Mouse (Mus musculus): ENCODE data around the gene Jmjd8. TPM values are rescaled to one million over a fixed set of nuclear protein-coding genes. Genes with fewer than 3 reads are reported as not detected.

Gene Jmjd8
- polyA plus RNA-seq, 1 experiment from 2014 or later = 56.9 TPM

DNA sequence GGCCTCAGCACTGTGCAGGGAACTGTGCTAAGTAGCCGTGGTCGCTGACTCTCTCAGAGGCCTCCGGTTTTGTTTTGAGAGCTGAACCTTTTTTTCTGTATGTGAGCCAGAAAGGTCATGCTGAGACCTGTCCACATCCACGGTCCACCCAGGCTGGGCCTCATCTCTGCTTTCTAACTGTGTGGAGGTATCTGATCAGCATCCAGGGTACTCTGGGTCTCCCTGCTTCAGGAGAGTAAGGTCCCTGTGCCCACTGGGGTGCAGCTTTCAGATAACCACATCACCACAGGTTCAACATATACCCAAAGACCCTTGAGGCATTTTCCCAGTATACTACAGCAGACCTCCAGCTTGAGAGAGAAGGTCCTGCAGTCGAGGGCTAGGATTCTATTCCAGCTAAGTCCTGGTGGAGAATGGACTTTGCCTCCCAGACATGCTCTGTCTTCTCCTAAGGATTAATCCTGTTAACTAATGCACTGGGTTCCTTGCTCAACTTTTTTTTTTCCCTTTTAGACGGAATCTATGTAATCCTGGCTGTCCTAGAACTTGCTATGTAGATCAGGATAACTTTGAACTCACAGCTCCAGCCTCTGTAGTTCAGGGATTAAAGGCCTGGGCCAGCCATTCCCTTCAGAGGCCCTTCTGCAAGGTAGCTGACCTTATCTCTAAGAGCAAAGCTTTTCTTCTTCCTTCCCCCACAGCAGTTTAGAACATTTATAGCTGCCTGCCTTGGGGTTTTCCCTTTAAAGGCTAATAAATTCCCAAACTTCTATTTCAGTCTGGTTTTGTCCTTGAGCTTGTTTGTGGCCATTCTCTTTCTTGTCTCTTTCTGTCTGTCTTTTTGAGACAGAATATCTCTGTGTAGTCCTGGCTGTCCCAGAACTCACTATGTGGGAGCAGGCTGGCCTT lies 33.3 kb downstream of the Jmjd8 start:
- Histone ChIP-seq H3K36me3 (ENCODE audit: control insufficient read depth, insufficient read depth, low read length) (no peaks in the 10 kb centered on the region), H3K4me1 (ENCODE audit: control insufficient read depth, insufficient read depth, low read length) (peaks cover 11% of the 10 kb centered on the region), H3K9ac (ENCODE audit: low read length) (peak overlapping the region; percentile 82), H3K4me2 (ENCODE audit: low read length) (peak overlapping the region; percentile 84), H3K27ac (ENCODE audit: low read depth, low read length) (peak overlapping the region; percentile 79), H3K9me3 (replicated peaks; ENCODE audit: control insufficient read depth, low read length) (no peaks in the 10 kb centered on the region), H3K4me3 (ENCODE audit: low read depth, low read length) (peak overlapping the region; percentile 60), H3K27me3 (replicated peaks; ENCODE audit: control insufficient read depth, insufficient read depth, low read length) (no peaks in the 10 kb centered on the region)
- WGBS = 10% methylated on average over 6 of the region's 6 CpGs
- DNase-seq (ENCODE audit: low spot score) = no peak
- ATAC-seq = peak; percentile 19; the same call in 1 of the 2 replicates

DNA sequence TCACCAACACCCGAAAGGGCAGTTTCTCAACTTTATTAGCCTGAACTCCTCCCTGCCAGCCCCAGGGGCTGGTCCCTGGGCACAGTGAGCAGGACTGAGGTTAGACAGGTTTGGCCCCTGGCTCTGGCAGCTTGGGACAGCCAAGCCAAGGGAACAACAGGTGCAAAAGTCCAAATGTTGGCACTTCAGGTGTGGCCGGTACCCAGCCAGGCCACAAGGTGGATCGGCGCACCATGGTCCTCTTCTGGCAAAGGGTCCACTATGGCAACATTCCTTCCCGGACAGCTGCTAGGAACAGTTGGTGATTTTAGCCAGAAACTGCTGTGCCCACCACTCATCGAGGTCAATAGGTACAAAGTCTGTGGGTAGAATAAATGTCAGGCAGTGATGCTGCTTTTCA lies 35.0 kb downstream of the Jmjd8 start:
- no peaks in the 10 kb centered on the region for H3K9me3 ChIP-seq (replicated peaks; ENCODE audit: control insufficient read depth, low read length)
- 92% methylated on average over 6 of the region's 6 CpGs for WGBS
- H3K9ac ChIP-seq (ENCODE audit: low read length) = no peak overlapping the region
- no peak for DNase-seq (ENCODE audit: low spot score)
- ATAC-seq = no peak
- H3K27me3 ChIP-seq (replicated peaks; ENCODE audit: control insufficient read depth, insufficient read depth, low read length) = no peaks in the 10 kb centered on the region
- no peak overlapping the region for H3K4me2 ChIP-seq (ENCODE audit: low read length)
- peaks cover 17% of the 10 kb centered on the region for H3K4me1 ChIP-seq (ENCODE audit: control insufficient read depth, insufficient read depth, low read length)
- H3K4me3 ChIP-seq (ENCODE audit: low read depth, low read length) = no peak overlapping the region
- H3K36me3 ChIP-seq (ENCODE audit: control insufficient read depth, insufficient read depth, low read length) = no peaks in the 10 kb centered on the region
- H3K27ac ChIP-seq (ENCODE audit: low read depth, low read length) = no peak overlapping the region

DNA sequence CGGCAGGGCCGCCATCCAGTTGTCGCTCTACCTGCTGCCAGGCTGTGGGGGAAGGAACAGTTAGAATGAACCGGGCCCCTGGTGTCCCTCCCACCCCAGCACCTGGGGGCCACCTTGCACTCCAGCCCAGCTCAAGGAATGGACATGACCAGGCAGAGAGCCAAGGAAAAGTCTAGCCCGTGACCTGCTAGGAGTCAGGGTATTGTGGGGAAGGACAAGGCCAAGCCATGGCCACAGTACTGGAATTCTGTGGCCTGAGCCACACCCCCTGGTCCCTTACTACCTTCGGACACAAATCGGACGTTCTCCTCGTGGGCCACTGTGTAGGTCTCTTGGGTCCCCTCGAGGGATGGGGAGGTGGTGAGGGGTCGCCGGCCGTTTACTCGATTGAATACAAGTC lies 35.6 kb downstream of the Jmjd8 start:
- Histone ChIP-seq H3K4me2 (ENCODE audit: low read length) (no peak overlapping the region), H3K9me3 (replicated peaks; ENCODE audit: control insufficient read depth, low read length) (no peaks in the 10 kb centered on the region), H3K27me3 (replicated peaks; ENCODE audit: control insufficient read depth, insufficient read depth, low read length) (no peaks in the 10 kb centered on the region), H3K27ac (ENCODE audit: low read depth, low read length) (no peak overlapping the region), H3K4me1 (ENCODE audit: control insufficient read depth, insufficient read depth, low read length) (peaks cover 17% of the 10 kb centered on the region), H3K9ac (ENCODE audit: low read length) (no peak overlapping the region), H3K4me3 (ENCODE audit: low read depth, low read length) (no peak overlapping the region), H3K36me3 (ENCODE audit: control insufficient read depth, insufficient read depth, low read length) (no peaks in the 10 kb centered on the region)
- ATAC-seq = no peak
- DNase-seq (ENCODE audit: low spot score) = no peak
- 93% methylated on average over 14 of the region's 14 CpGs for WGBS

DNA sequence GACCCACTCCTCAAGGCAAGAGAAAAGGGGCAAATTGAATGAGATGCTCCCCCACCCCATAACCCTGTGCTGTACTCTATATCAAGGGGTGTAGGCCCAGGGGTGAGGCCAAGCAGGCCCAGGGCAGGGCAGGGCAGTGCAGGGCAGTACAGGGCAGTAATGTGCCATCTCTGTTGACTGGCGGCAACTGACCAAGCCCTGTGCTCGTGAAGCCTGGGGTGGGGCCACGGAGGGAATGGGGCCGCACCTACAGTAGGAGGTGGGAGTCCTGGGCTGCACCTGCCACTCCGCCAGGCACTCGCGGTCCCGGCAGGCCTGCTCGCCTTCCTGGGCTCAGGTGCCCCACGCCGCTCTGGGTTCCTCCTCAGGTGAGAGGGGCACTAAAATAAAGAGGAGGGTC lies 36.6 kb downstream of the Jmjd8 start:
- WGBS = 90% methylated on average over 11 of the region's 11 CpGs
- H3K27me3 ChIP-seq (replicated peaks; ENCODE audit: control insufficient read depth, insufficient read depth, low read length) = no peaks in the 10 kb centered on the region
- H3K9me3 ChIP-seq (replicated peaks; ENCODE audit: control insufficient read depth, low read length) = no peaks in the 10 kb centered on the region
- H3K4me3 ChIP-seq (ENCODE audit: low read depth, low read length) = no peak overlapping the region
- H3K36me3 ChIP-seq (ENCODE audit: control insufficient read depth, insufficient read depth, low read length) = no peaks in the 10 kb centered on the region
- H3K4me2 ChIP-seq (ENCODE audit: low read length) = no peak overlapping the region
- ATAC-seq = no peak
- DNase-seq (ENCODE audit: low spot score) = no peak
- peaks cover 16% of the 10 kb centered on the region for H3K4me1 ChIP-seq (ENCODE audit: control insufficient read depth, insufficient read depth, low read length)
- no peak overlapping the region for H3K27ac ChIP-seq (ENCODE audit: low read depth, low read length)
- no peak overlapping the region for H3K9ac ChIP-seq (ENCODE audit: low read length)

DNA sequence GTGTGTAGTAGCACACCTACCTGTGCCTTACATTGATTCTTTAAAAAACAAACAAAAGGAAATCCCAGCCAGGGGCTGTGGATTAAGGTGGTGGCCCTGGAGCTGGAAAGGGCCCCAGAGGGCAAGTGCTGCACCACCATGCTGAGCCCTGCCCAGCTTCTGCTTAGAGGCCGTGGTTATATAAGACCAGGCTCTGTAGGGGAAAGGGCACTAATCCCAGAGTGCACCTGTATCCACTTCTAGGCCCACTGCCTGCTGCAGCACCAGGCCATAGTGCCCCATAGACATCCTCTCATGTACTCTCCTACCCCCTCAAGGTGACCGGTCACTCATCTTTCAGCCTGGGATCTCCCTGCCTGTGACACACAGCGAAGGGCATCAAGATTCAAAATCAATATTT lies 37.5 kb downstream of the Jmjd8 start:
- Histone ChIP-seq H3K9ac (ENCODE audit: low read length) (no peak overlapping the region), H3K27ac (ENCODE audit: low read depth, low read length) (no peak overlapping the region), H3K4me1 (ENCODE audit: control insufficient read depth, insufficient read depth, low read length) (peaks cover 10% of the 10 kb centered on the region; the same call in 1 of the 2 replicates), H3K27me3 (replicated peaks; ENCODE audit: control insufficient read depth, insufficient read depth, low read length) (no peaks in the 10 kb centered on the region), H3K4me2 (ENCODE audit: low read length) (no peak overlapping the region), H3K36me3 (ENCODE audit: control insufficient read depth, insufficient read depth, low read length) (no peaks in the 10 kb centered on the region), H3K9me3 (replicated peaks; ENCODE audit: control insufficient read depth, low read length) (no peaks in the 10 kb centered on the region), H3K4me3 (ENCODE audit: low read depth, low read length) (no peak overlapping the region)
- WGBS = 88% methylated on average over 3 of the region's 3 CpGs
- ATAC-seq (no peak), DNase-seq (ENCODE audit: low spot score) (no peak)

DNA sequence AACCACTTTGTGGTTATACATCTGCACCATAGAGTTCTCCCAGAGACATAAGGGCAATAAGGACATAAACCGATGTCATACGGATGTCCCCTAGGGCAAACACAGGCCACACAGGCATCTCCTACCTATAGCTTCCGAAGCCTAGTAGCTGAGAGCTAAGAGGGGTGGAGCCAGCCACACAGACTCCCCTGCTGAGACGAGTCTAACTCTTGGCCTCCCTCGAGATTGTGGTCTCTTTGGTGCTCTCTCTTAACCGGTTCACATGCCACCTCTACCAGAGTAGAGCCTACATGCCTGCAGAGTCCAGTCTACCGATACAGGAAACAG lies 38.8 kb downstream of the Jmjd8 start:
- peak overlapping the region; percentile 69 for H3K9ac ChIP-seq (ENCODE audit: low read length)
- ATAC-seq (no peak), DNase-seq (ENCODE audit: low spot score) (no peak)
- H3K4me1 ChIP-seq (ENCODE audit: control insufficient read depth, insufficient read depth, low read length) = peaks cover 6% of the 10 kb centered on the region; the same call in 1 of the 2 replicates
- H3K4me2 ChIP-seq (ENCODE audit: low read length) = peak overlapping the region; percentile 99
- H3K4me3 ChIP-seq (ENCODE audit: low read depth, low read length) = peak overlapping the region; percentile 62
- H3K9me3 ChIP-seq (replicated peaks; ENCODE audit: control insufficient read depth, low read length) = no peaks in the 10 kb centered on the region
- H3K27ac ChIP-seq (ENCODE audit: low read depth, low read length) = no peak overlapping the region
- H3K36me3 ChIP-seq (ENCODE audit: control insufficient read depth, insufficient read depth, low read length) = no peaks in the 10 kb centered on the region
- WGBS = 13% methylated on average over 7 of the region's 7 CpGs
- H3K27me3 ChIP-seq (replicated peaks; ENCODE audit: control insufficient read depth, insufficient read depth, low read length) = no peaks in the 10 kb centered on the region

DNA sequence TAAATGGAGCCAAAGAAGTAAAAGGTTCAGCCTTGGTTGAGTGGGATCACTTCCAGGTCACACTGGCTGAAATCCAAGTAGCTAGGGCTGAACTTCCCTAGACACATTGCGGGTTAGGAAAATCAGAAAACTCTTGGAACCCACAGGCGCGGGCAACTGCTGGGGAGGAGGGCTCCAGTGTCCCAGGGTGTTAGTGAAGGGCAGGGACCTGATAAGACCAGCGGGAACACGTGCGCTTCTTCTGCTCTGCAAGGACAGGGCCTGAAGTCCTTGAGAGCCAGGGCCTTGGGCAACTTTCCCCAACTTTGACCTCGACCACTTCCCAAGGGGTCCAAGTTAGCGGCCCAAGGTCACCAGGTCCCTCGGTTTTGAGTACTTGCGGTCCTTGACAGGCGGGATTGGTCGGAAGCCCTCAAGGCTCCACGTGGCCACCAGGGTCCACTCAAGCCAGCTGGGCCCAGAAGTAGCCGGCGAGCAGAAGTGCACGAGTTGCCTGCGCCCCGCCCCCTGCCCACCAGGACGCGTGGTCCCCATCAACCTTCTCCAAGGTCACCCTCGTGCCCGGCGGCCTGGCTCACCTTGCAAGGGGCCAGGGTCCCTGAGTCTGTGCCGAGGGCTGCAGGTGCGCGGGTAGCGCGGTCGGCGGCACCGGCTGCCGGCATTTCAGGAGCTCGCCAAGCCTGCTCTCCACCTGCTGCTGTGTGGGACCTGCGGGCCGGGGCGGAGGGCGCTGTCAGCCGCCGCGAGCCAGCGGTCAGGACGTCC lies 39.4 kb downstream of the Jmjd8 start:
- peak overlapping the region; percentile 62 for H3K4me3 ChIP-seq (ENCODE audit: low read depth, low read length)
- no peaks in the 10 kb centered on the region for H3K9me3 ChIP-seq (replicated peaks; ENCODE audit: control insufficient read depth, low read length)
- no peak overlapping the region for H3K27ac ChIP-seq (ENCODE audit: low read depth, low read length)
- peak; percentile 51 for ATAC-seq
- peaks cover 6% of the 10 kb centered on the region; the same call in 1 of the 2 replicates for H3K4me1 ChIP-seq (ENCODE audit: control insufficient read depth, insufficient read depth, low read length)
- peak; percentile 17 for DNase-seq (ENCODE audit: low spot score)
- H3K9ac ChIP-seq (ENCODE audit: low read length) = peak overlapping the region; percentile 69
- 2% methylated on average over 41 of the region's 42 CpGs for WGBS
- H3K27me3 ChIP-seq (replicated peaks; ENCODE audit: control insufficient read depth, insufficient read depth, low read length) = no peaks in the 10 kb centered on the region
- no peaks in the 10 kb centered on the region for H3K36me3 ChIP-seq (ENCODE audit: control insufficient read depth, insufficient read depth, low read length)
- peak overlapping the region; percentile 99 for H3K4me2 ChIP-seq (ENCODE audit: low read length)

DNA sequence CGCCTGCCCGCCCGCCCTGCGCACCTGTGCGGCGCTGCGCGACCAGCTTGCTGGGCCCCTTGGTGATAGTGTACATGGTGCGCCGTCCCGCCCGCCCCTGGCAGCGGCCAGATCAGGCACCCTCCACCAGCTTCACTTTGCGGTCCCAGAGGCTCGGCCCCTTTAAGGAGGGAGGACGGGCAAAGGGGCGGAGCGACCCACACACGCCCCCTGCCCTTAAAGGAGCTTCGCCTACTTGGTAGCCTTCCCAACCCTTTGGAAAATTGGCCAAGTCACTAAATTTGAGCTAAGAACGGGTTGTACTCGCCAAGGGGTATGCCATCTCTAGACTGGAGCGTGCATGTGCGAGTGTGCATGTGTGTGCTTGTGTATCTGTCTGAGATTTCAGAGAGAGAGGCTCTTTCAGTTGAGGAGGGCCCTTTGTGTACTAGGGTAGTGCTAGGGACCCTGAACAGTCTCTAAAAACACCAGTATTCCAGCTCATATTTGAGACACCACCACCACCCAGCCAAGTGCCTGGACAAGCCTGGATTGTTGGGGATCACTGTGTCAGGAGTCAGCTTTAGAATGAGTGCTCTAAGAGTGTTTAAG lies 40.0 kb downstream of the Jmjd8 start, which contains the start of gene Mcrip2:
TSS of gene Mcrip2 (minus strand) at position 164 of the 591 bp plus-strand sequence.
- H3K36me3 ChIP-seq (ENCODE audit: control insufficient read depth, insufficient read depth, low read length) = no peaks in the 10 kb centered on the region
- H3K27me3 ChIP-seq (replicated peaks; ENCODE audit: control insufficient read depth, insufficient read depth, low read length) = no peaks in the 10 kb centered on the region
- peak within 1 kb of the TSS; percentile 99 for H3K4me2 ChIP-seq (ENCODE audit: low read length)
- DNase-seq (ENCODE audit: low spot score) (peak; percentile 91), ATAC-seq (peak; percentile 94)
- H3K27ac ChIP-seq (ENCODE audit: low read depth, low read length) = peak within 1 kb of the TSS; percentile 55; the same call in 1 of the 2 replicates
- peak within 1 kb of the TSS; percentile 69 for H3K9ac ChIP-seq (ENCODE audit: low read length)
- no peaks in the 10 kb centered on the region for H3K9me3 ChIP-seq (replicated peaks; ENCODE audit: control insufficient read depth, low read length)
- H3K4me1 ChIP-seq (ENCODE audit: control insufficient read depth, insufficient read depth, low read length) = peaks cover 6% of the 10 kb centered on the region; the same call in 1 of the 2 replicates
- peak within 1 kb of the TSS; percentile 62 for H3K4me3 ChIP-seq (ENCODE audit: low read depth, low read length)
- WGBS = 0% methylated on average over 24 of the region's 24 CpGs

Data from forebrain, embryonic 14.5 days (tissue).